Mouse (Mus musculus) MEL (cell line): Measurements from ENCODE around the gene Gclc. TPM values are rescaled to one million over a fixed set of nuclear protein-coding genes. Genes with fewer than 3 reads are reported as not detected.

ENCODE experiments used
- DNase-seq: peaks from one replicate; pipeline ENCODE4 v3.0.0; 2011; ENCODE audit warnings: low read depth, low spot score
- H3K27ac ChIP-seq: 2 replicates; pipeline ENCODE4 v1.5.1; 2012; ENCODE audit warnings: low read depth, mild to moderate bottlenecking, control low read depth, low read length, moderate library complexity; ENCODE audit not compliant: control insufficient read depth
- H3K27me3 ChIP-seq, 2 experiments: fragments of 150-350 bp in 1 of 2; sonication (generic) in 1 of 2; 2 replicates each; pipeline ENCODE4 v1.6.1; 2012; ENCODE audit warnings: low read length in 2 of 2, mild to moderate bottlenecking in 2 of 2, improper control_type of control experiment in 1 of 2, moderate library complexity in 1 of 2; ENCODE audit not compliant: insufficient read depth in 2 of 2, control insufficient read depth in 1 of 2
- H3K36me3 ChIP-seq, 2 experiments: 2 replicates each; pipeline ENCODE4 v1.6.1; 2012 to 2014; ENCODE audit warnings: low read length in 2 of 2, improper control_type of control experiment in 1 of 2, inconsistent platforms in 1 of 2, mild to moderate bottlenecking in 1 of 2; ENCODE audit not compliant: insufficient read depth in 2 of 2, control insufficient read depth in 1 of 2
- H3K4me1 ChIP-seq, 2 experiments: fragments of 150-350 bp in 1 of 2; sonication (generic) in 1 of 2; 2 replicates each; pipeline ENCODE4 v1.6.1; 2012; ENCODE audit warnings: low read length in 2 of 2, improper control_type of control experiment in 1 of 2, mild to moderate bottlenecking in 1 of 2; ENCODE audit not compliant: insufficient read depth in 2 of 2, control insufficient read depth in 1 of 2
- H3K4me3 ChIP-seq, 2 experiments: fragments of 150-350 bp in 1 of 2; sonication (generic) in 1 of 2; 2 replicates each; pipeline ENCODE4 v1.5.1; 2012; ENCODE audit warnings: low read depth in 2 of 2, low read length in 2 of 2, mild to moderate bottlenecking in 2 of 2, moderate library complexity in 2 of 2, control low read depth in 1 of 2, improper control_type of control experiment in 1 of 2; ENCODE audit not compliant: control insufficient read depth in 1 of 2, insufficient read depth in 1 of 2
- H3K79me2 ChIP-seq: 2 replicates; pipeline ENCODE4 v1.6.1; 2012; ENCODE audit warnings: mild to moderate bottlenecking, low read length, moderate library complexity; ENCODE audit not compliant: control insufficient read depth, poor library complexity, insufficient read depth
- H3K9ac ChIP-seq: 2 replicates; pipeline ENCODE4 v1.6.1; 2012; ENCODE audit warnings: low read depth, mild to moderate bottlenecking, control low read depth, low read length, moderate library complexity; ENCODE audit not compliant: control insufficient read depth, poor library complexity, severe bottlenecking
- H3K9me3 ChIP-seq: fragments of 150-350 bp; sonication (generic); replicated peaks from 2 replicates; pipeline ENCODE4 v1.6.1; 2012; ENCODE audit warnings: mild to moderate bottlenecking, low read length, improper control_type of control experiment, moderate library complexity; ENCODE audit not compliant: insufficient read depth
- BHLHE40 ChIP-seq: IDR thresholded peaks from 2 replicates; pipeline ENCODE4 v1.6.1; 2012; ENCODE audit warnings: low read depth, mild to moderate bottlenecking, inconsistent platforms, low read length, improper control_type of control experiment, borderline replicate concordance
- CHD1 ChIP-seq: IDR thresholded peaks from 2 replicates; pipeline ENCODE4 v1.6.1; 2012; ENCODE audit warnings: low read depth, mild to moderate bottlenecking, inconsistent platforms, low read length, improper control_type of control experiment
- CTCF ChIP-seq, 3 experiments: IDR thresholded peaks in 2 of 3; conservative IDR thresholded peaks in 1 of 3; 2 replicates each; pipeline ENCODE4 v1.5.1; 2011 to 2012; ENCODE audit warnings: low read length in 3 of 3, low read depth in 2 of 3, mild to moderate bottlenecking in 2 of 3, improper control_type of control experiment in 1 of 3, inconsistent platforms in 1 of 3, mixed read lengths in 1 of 3, moderate library complexity in 1 of 3; ENCODE audit not compliant: control insufficient read depth in 1 of 3, insufficient read depth in 1 of 3, poor library complexity in 1 of 3, severe bottlenecking in 1 of 3
- E2F4 ChIP-seq: IDR thresholded peaks from 2 replicates; pipeline ENCODE4 v1.6.1; 2011; ENCODE audit warnings: low read depth, low read length, improper control_type of control experiment, borderline replicate concordance
- ELF1 ChIP-seq: IDR thresholded peaks from 2 replicates; pipeline ENCODE4 v1.6.1; 2014; ENCODE audit warnings: low read depth, mild to moderate bottlenecking, inconsistent platforms, low read length, improper control_type of control experiment, moderate library complexity
- EP300 ChIP-seq, 2 experiments: IDR thresholded peaks; 2 replicates each; pipeline ENCODE4 v1.6.1; 2011; ENCODE audit warnings: improper control_type of control experiment in 2 of 2, low read length in 2 of 2, low read depth in 1 of 2, mild to moderate bottlenecking in 1 of 2
- GABPA ChIP-seq: IDR thresholded peaks from 2 replicates; pipeline ENCODE4 v1.6.1; 2012; ENCODE audit warnings: low read depth, mild to moderate bottlenecking, inconsistent platforms, low read length, improper control_type of control experiment, moderate library complexity
- GATA1 ChIP-seq: IDR thresholded peaks from 2 replicates; pipeline ENCODE4 v1.6.1; 2011; ENCODE audit warnings: low read depth, low read length, improper control_type of control experiment
- JUND ChIP-seq: IDR thresholded peaks from 2 replicates; pipeline ENCODE4 v1.6.1; 2011; ENCODE audit warnings: low read depth, mild to moderate bottlenecking, improper control_type of control experiment, low read length
- MAX ChIP-seq: IDR thresholded peaks from 2 replicates; pipeline ENCODE4 v1.6.1; 2011; ENCODE audit warnings: low read length, improper control_type of control experiment
- MYC ChIP-seq: IDR thresholded peaks from 2 replicates; pipeline ENCODE4 v1.6.1; 2011; ENCODE audit warnings: low read depth, mild to moderate bottlenecking, low read length, improper control_type of control experiment, moderate library complexity
- NRF1 ChIP-seq: IDR thresholded peaks from 2 replicates; pipeline ENCODE4 v1.6.1; 2014; ENCODE audit warnings: low read depth, mild to moderate bottlenecking, inconsistent platforms, low read length, improper control_type of control experiment, moderate library complexity; ENCODE audit not compliant: poor library complexity, insufficient read depth, severe bottlenecking
- POLR2AphosphoS2 ChIP-seq: IDR thresholded peaks from 2 replicates; pipeline ENCODE4 v1.6.1; 2011; ENCODE audit warnings: low read length, improper control_type of control experiment
- POLR2AphosphoS5 ChIP-seq: IDR thresholded peaks from 2 replicates; pipeline ENCODE4 v1.6.1; 2012; ENCODE audit warnings: low read depth, borderline replicate concordance, mild to moderate bottlenecking, inconsistent platforms, low read length, moderate library complexity, mixed read lengths
- RAD21 ChIP-seq: IDR thresholded peaks from 2 replicates; pipeline ENCODE4 v1.6.1; 2011; ENCODE audit warnings: mild to moderate bottlenecking, low read depth, low read length, improper control_type of control experiment
- RCOR1 ChIP-seq: IDR thresholded peaks from 2 replicates; pipeline ENCODE4 v1.6.1; 2012; ENCODE audit warnings: low read depth, mild to moderate bottlenecking, inconsistent platforms, low read length, improper control_type of control experiment
- SIN3A ChIP-seq: IDR thresholded peaks from 2 replicates; pipeline ENCODE4 v1.6.1; 2012; ENCODE audit warnings: low read length, improper control_type of control experiment, inconsistent platforms
- TAL1 ChIP-seq: IDR thresholded peaks from 2 replicates; pipeline ENCODE4 v1.6.1; 2012; ENCODE audit warnings: mild to moderate bottlenecking, inconsistent platforms, low read length, moderate library complexity, mixed read lengths
- TBP ChIP-seq: IDR thresholded peaks from 2 replicates; pipeline ENCODE4 v1.8.0; 2011; ENCODE audit warnings: low read depth, low read length, improper control_type of control experiment
- TCF12 ChIP-seq: IDR thresholded peaks from 2 replicates; pipeline ENCODE4 v1.6.1; 2014; ENCODE audit warnings: low read depth, mild to moderate bottlenecking, inconsistent platforms, low read length, improper control_type of control experiment, moderate library complexity
- UBTF ChIP-seq: IDR thresholded peaks from 2 replicates; pipeline ENCODE4 v1.6.1; 2012; ENCODE audit warnings: low read depth, mild to moderate bottlenecking, inconsistent platforms, low read length, improper control_type of control experiment, moderate library complexity, borderline replicate concordance; ENCODE audit not compliant: insufficient read depth
- USF2 ChIP-seq, 2 experiments: IDR thresholded peaks; 2 replicates each; pipeline ENCODE4 v1.6.1; 2011 to 2012; ENCODE audit warnings: improper control_type of control experiment in 2 of 2, low read length in 2 of 2, borderline replicate concordance in 1 of 2, inconsistent platforms in 1 of 2, low read depth in 1 of 2, mild to moderate bottlenecking in 1 of 2; ENCODE audit not compliant: insufficient read depth in 1 of 2
- ZKSCAN1 ChIP-seq: IDR thresholded peaks from 2 replicates; pipeline ENCODE4 v1.6.1; 2012; ENCODE audit warnings: low read depth, mild to moderate bottlenecking, inconsistent platforms, low read length, improper control_type of control experiment, moderate library complexity
- ZMIZ1 ChIP-seq: IDR thresholded peaks from 2 replicates; pipeline ENCODE4 v1.6.1; 2012; ENCODE audit warnings: low read depth, mild to moderate bottlenecking, inconsistent platforms, low read length, improper control_type of control experiment, moderate library complexity
- polyA plus RNA-seq, 2 experiments: library from polyadenylated mRNA; stranded (reverse) in 1 of 2; unstranded in 1 of 2; fragments of >175 nt in 1 of 2; fragments of >200 nt in 1 of 2; gene quantifications; 2 replicates each; pipeline versions ENCODE4 v1.2.1 to v1.2.4; 2012; ENCODE audit warnings: low replicate concordance in 2 of 2, low read depth in 1 of 2; ENCODE audit not compliant: insufficient read length in 2 of 2, insufficient read depth in 1 of 2, missing spikeins in 1 of 2
- total RNA-seq: library from RNA; depleted of rRNA; stranded (reverse); fragments of 300-350 nt; gene quantifications from 2 replicates; pipeline ENCODE4 v1.2.3, GENCODE M21; 2012

Gclc gene
- total and polyA plus RNA-seq, 3 experiments, result 22.6 to 84.8 (median 50.4) TPM

DNA sequence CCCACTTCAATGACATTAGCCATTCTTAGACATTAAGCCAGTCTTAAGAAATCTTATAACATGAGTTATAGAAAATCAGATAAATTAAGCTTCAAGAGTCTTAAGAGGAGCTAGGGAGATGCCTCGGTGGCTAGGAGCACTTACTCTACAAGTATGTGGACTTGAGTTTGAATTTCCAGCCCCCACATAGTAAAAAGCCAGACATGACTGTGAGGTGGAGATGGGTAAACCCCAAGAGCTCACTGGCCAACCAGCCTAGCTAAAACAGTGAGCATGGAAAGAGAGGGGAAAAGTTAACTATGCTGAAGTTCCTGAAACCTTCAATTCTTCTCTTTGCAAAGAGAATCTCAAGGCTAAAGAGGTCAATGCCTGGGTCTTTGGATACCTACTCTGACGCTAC is 27.3 kb upstream of the Gclc start:
- H3K79me2 ChIP-seq, result no peaks in the 10 kb centered on the region
- no peaks in the 10 kb centered on the region for H3K9me3 ChIP-seq
- peaks cover 2 to 5% of the 10 kb centered on the region in 2 experiments; a peak in 3 of 4 replicates for H3K27me3 ChIP-seq
- TF ChIP-seq CTCF (IDR thresholded peaks at IDR 0.05 in 2 of 3, conservative IDR thresholded peaks at IDR 0.05 in 1 of 3; ENCODE audit: control insufficient read depth in 1 of 3, insufficient read depth in 1 of 3, low read depth in 2 of 3, low read length in 3 of 3, poor library complexity in 1 of 3, severe bottlenecking in 1 of 3) (no peak), ELF1 (no peak), JUND (no peak), TCF12 (no peak), TBP (no peak), MAX (no peak), NRF1 (no peak), TAL1 (no peak), ZKSCAN1 (no peak), RCOR1 (no peak), BHLHE40 (no peak)
- TF ChIP-seq, all 39 proteins: peak for 0
- DNase-seq, result no peak
- Histone ChIP-seq H3K27ac (no peak overlapping the region), H3K9ac (no peak overlapping the region), H3K4me3 (no peak overlapping the region), H3K4me1 (no peaks in the 10 kb centered on the region), H3K36me3 (no peaks in the 10 kb centered on the region)

GRCm38 (mm10) chr9:77732067-77732466 is 22.3 kb upstream of the Gclc start:
- TF ChIP-seq ZMIZ1 (no peak), NRF1 (no peak), MAX (peak; percentile 59; the same call in 1 of the 2 replicates), CHD1 (no peak), JUND (no peak), RAD21 (no peak), EP300 (IDR thresholded peaks at IDR 0.05; ENCODE audit: low read depth in 1 of 2, low read length in 2 of 2) (no peak), TCF12 (no peak), BHLHE40 (no peak), POLR2AphosphoS2 (no peak), GABPA (no peak), UBTF (no peak), E2F4 (no peak), SIN3A (no peak), GATA1 (peak; percentile 41; the same call in 1 of the 2 replicates), MYC (peak; percentile 87), POLR2AphosphoS5 (no peak), CTCF (IDR thresholded peaks at IDR 0.05 in 2 of 3, conservative IDR thresholded peaks at IDR 0.05 in 1 of 3; ENCODE audit: control insufficient read depth in 1 of 3, insufficient read depth in 1 of 3, low read depth in 2 of 3, low read length in 3 of 3, poor library complexity in 1 of 3, severe bottlenecking in 1 of 3) (no peak), USF2 (IDR thresholded peaks at IDR 0.05; ENCODE audit: borderline replicate concordance in 1 of 2, insufficient read depth in 1 of 2, low read depth in 1 of 2, low read length in 2 of 2) (no peak)
- Histone ChIP-seq H3K9me3 (no peaks in the 10 kb centered on the region), H3K9ac (no peak overlapping the region), H3K4me1 (peaks cover 0 to 11% of the 10 kb centered on the region in 2 experiments; a peak in 2 of 4 replicates), H3K27ac (no peak overlapping the region), H3K4me3 (no peak overlapping the region), H3K79me2 (no peaks in the 10 kb centered on the region), H3K27me3 (peaks cover 0 to 2% of the 10 kb centered on the region in 2 experiments; a peak in 2 of 4 replicates), H3K36me3 (peaks cover 0 to under 1% of the 10 kb centered on the region in 2 experiments; a peak in 2 of 4 replicates)
- DNase-seq, result peak; percentile 56
